Mouse (Mus musculus) c-Kit-positive CD71-negative TER-119-negative erythroid progenitor cells, embryonic 14.5 days (primary cell): ENCODE measurements around the gene Cdca4.
"Not testable (repeated sequence)": the region's sequence is repeated elsewhere in the genome, so short reads cannot be mapped to it uniquely, and the experiment has no call there.

ENCODE experiments used
- DNase-seq: peaks from one replicate; pipeline ENCODE4 v3.0.0-alpha.2; 2013; ENCODE audit warnings: low read depth

Gene Cdca4

DNA sequence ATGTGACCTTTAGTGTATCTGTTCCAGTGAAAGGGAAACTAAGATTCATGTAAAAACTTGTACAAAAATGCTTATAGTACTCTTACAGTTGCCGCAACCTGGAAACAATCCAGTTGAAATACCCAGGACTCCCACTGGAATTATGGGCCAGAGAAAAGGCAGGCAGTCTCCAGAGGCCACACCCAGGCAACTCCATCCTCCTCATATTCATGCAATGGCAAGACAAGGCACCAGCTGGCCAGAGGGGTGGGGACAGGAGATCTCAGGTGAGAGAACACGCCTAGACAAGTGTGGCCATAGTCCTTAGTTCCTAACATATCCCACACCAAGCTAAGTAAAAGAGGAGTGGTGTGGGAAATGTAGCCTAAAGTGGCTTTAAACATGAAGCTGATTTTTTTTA lies 6.5 kb downstream of the Cdca4 start:
- DNase-seq = no peak

GRCm38 (mm10) chr12:112821974-112822373 lies 7.2 kb downstream of the Cdca4 start:
- DNase-seq = no peak

- DNase-seq = no peak
These were observed 8.0 kb downstream of the Cdca4 start for GRCm38 (mm10) chr12:112821216-112821615.

DNA sequence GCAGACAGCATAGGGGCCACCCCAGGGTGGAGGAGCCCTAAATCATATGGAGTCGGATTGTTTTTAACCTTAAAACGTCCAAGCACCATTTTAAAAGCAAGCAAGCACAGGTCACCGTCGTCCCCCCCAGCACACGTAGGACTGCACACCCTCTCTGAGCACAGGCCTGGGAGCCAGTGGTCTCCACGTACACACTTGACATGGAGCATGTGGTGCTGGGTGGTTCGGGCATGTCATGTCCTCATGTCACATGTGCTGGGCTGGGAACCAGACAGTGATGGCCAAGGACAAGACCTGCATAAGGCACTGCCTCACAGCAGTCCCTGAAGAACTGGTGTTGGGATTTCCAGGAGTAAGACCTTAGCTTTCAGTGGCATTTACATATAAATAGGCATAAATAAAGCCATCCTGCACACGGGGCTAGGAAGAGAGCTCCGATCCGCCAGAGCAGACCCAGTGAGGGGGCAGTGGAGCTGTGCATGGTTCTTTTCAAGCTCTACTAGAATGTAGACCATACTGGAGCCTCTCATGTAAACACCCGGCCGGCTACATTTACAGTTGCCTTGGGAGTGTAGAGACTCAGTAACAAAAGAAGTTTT lies 8.7 kb downstream of the Cdca4 start:
- DNase-seq = no peak

- no peak for DNase-seq
These were observed 10.1 kb downstream of the Cdca4 start for GRCm38 (mm10) chr12:112819057-112819662.

DNA sequence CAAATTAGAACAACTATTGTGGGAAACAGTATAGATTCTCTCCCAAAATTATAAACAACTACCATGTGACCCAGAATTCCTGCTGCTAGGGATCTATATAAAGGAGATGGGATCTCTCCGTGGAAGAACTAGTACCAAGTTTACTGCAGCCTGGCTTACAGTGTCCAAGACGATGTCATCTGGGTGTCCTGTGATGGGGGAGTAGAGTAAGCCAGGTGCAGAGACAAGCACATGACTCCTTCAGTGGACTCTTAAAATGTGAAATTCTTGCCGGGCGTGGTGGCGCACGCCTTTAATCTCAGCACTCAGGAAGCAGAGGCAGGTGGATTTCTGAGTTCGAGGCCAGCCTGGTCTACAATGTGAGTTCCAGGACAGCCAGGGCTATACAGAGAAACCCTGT lies 12.4 kb downstream of the Cdca4 start:
- not testable (repeated sequence) for DNase-seq

DNA sequence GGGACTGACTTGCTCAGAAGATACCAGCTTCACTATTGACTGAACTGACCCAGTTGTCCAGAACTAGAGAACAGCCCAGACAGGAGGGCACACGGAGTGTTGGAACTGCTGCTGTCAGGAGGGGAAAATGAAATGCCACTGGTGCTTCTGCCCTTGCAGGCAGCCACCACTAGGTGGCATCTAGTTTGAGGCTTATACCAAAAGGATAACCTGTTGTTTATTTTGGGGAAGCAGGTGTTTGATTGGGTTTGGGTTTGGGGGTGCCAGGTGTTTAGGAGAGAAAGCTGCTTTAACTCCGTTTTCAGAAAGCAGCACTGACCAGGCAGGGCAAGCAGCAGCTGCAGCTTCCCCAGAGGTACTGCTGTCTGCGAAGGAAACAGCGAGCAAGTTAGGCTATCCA lies 12.9 kb downstream of the Cdca4 start:
- no peak for DNase-seq

DNA sequence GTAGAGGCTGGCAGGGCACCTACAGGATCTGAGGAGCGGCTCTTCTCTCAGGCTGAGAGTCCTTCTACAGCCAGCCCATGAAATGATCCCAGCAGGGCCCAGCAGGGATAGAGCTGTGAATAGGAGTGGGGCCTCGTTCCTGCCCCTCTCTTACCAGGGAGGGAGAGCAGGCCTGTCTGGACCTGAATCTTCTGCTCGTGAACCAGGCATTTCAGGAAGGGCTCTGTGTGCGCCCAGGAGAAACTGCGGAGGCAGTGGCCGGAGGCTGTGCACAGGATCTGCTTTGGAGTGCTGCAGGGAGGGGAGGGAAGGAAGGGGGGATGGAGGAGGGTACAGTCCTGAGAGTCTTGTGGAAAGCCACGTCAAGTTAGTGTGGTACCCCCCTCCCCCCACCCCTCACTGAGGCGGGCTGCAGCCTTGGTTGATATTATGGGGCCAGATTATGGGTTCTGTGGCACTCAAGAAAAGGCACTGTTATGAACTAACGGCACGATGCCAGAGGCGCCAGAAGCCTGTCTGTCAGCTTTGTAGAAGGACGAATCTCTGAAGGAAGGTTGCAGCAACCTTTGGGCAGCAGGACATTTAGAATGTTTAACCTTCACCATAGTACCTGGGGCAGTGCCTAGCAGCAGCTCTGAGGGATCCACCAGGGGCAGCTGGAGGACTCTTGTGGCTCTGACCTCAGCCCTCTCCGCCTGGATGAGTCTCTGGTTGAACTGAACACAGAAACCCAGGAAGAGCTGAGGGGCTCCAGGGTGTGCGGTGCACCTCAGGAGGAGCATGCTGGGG lies 14.3 kb downstream of the Cdca4 start:
- no peak for DNase-seq

DNA sequence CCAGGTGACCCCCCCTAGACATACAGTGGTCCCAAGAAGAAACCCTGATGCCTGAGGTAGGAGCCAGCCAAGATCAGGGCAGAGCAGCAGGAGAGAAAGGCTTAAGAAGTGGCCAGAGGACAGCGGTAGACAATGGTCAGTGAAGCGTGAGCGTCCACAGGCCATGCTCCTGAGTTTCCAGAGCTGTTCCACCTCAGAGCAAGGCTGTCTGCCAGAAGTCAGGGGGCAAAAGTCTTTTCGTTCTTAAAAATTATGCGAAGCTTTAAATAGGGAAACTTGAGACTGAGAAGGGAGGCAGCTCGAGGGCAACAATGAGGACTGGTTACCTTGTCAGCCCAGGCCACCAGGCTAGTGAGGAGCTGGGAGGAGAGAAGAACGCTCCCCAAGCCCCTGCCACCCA lies 15.9 kb downstream of the Cdca4 start:
- no peak for DNase-seq

DNA sequence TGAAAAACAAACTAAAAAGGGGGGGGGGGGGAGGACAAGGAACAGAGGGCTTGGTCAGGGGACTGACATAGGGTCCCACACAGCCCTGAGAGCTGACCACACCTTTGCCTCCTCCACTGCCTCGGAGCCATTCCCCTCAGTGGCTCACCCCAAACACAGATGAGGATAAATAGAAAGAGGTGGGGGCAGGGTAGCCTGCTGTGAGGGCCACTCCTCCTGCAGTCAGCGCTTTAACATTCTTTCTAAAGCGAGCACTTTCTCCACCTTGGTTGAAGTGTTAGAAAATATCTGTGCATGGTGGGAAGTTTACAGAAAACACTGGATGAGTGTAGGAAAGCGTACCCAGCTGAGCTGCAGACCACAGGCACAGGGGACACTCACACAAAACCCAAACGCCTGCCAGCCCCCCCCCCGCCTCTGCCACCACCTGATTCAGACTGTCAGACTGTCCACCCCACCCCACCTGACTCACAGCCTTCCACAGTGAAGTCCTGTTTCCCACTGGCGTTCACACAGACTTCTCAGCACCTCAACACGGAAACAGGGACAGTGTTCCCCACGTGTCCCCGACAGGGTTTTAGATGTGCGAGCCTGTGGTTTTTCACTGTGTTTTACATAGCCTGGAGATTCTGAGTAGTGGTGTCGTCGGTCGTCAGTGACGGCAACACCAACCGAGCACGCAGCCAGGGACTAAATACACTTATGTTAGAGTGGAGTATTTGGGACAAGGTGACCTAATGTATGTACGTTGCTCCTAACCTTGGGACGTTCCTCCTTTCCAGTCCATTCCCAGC lies 18.9 kb downstream of the Cdca4 start:
- DNase-seq = no peak

GRCm38 (mm10) chr12:112809641-112810040 lies 19.6 kb downstream of the Cdca4 start:
- DNase-seq = no peak

GRCm38 (mm10) chr12:112808587-112809364 lies 20.4 kb downstream of the Cdca4 start, which contains the start of gene Clba1:
Gene Clba1 (plus strand): TSS chr12:112808937.
- peak; percentile 85 for DNase-seq

GRCm38 (mm10) chr12:112808212-112808586 lies 21.0 kb downstream of the Cdca4 start:
- DNase-seq = no peak

- no peak for DNase-seq
These were observed 21.4 kb downstream of the Cdca4 start for GRCm38 (mm10) chr12:112807796-112808195.

DNA sequence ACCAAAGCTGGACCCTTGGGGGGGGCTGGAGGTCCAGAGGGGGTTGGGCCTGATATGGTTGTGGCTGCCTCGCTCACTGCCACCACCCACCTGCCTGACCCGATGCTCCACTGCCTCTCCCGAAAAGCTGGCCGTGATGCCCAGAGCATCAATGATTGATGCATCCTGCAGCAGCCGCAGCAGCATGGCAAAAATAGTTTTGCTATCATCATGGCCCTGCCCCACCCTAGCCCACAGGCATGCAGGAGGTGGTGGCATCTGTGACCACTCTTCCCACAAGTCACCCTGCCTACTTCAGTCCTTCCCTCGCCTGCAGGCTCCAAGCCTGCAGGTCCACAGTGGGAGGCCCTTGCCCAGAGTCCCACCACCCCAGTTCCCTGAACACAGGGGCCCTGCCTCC lies 23.2 kb downstream of the Cdca4 start:
- DNase-seq = no peak

DNA sequence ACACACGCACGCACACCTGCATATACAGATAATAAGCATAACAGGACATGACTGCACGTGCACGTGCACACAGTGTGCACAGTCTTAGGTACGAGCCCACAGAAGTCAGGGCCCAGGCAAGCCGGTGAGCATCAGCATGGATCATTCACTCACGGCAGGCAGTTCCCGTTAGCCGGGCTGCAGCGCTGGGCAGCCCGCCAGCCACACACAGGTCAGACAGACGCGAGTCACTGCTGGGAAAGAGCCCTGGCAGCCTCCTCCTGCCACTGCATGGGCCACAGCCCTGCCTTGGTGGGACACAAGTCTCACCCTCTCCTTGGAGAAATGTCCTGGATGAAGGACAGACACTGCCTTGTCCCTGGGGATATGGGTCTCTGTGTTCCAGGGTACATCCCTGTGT lies 25.2 kb downstream of the Cdca4 start:
- DNase-seq = no peak

DNA sequence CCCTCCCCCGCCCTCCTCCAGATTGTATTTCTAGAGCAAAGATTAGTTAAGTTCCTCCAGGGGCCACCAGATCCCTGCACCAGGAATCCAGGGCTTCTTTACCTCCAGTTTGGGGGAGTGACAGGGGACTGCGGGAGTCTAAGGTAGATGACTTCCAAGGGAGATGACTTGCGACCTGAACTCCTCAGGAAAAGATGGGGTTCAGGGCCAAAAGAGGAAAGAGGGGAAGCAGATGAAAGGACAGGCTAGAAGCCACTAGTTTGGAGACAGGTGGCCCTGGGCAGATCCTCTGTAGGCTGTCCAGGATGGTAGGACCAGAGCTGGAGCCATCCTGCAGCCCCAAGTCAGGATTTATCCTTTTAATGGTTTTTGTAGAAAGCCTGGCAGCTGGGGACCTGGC lies 26.3 kb downstream of the Cdca4 start:
- no peak for DNase-seq

DNA sequence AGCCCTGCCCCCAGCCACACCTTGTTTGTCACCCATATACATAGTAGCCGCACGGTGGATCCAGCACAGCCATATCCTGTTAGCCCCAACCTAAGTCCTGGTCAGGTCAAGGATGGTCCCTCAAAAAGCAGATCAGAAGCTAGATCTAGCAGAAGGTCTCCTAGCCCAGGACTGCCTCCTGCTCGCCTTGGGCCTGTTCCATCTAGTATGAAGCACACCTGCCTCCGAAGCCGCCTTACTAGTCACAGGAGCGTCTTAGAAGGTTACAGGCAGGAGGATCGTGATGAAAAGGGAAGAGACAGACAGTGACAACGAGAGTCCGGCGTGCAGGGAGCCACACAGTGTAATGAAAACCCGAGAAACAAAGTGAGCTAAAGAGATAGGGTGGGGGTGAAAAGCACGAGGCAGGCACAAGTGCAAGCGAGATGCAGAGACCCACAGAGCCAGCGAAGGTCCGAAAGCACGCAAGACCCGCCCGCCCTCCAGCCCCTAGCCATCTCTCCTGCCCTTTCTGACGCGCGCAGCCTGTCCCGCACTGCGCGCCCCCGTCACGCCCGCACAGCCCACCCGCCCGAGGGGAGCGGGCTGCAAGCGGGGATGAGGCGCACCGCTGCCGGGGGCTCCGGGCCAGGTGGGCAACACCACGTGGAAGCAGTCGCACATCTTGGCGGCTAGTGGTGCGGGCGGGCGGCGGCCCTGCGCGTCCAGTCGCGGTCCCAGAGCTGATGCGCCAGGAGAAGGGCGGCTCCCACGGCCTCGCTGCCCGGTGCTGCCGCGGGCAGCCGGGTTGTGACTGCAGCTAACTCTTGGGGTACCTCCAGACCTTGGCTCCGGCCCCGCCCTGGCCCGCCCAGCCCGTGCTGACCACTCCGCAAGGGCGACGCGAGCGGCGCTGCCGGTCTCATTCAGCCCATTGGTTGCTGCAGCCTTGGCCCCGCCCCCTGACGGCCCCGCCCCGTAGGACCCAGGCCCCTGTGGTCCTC lies 27.1 kb downstream of the Cdca4 start, which contains the start of gene Ahnak2:
Gene Ahnak2 (minus strand): TSS at position 794 of the 983 bp plus-strand sequence.
- no peak for DNase-seq

- DNase-seq = peak; percentile 74
These were observed 28.7 kb downstream of the Cdca4 start for GRCm38 (mm10) chr12:112800476-112800875.

- DNase-seq = no peak
These were observed 29.8 kb downstream of the Cdca4 start for GRCm38 (mm10) chr12:112799237-112799970.
